Mouse (Mus musculus) ES-Bruce4 (cell line): Measurements from ENCODE around the gene Fndc3b.

Source experiments
- EP300 ChIP-seq: IDR thresholded peaks from 2 replicates; pipeline ENCODE4 v1.6.1; 2011; ENCODE audit warnings: low read depth, low read length; ENCODE audit not compliant: insufficient read depth
- POLR2A ChIP-seq: IDR thresholded peaks from one replicate; pipeline ENCODE4 v1.8.1; 2011; ENCODE audit warnings: low read length; ENCODE audit not compliant: insufficient read depth

GRCm38 (mm10) chr3:27563047-27563624 is 148.0 kb downstream of the Fndc3b start:
- TF ChIP-seq POLR2A (no peak), EP300 (no peak)
